Mouse (Mus musculus) kidney, embryonic 16.5 days (tissue): ENCODE results near the gene AA467197. TPM values are rescaled to one million over a fixed set of nuclear protein-coding genes. Genes with fewer than 3 reads are reported as not detected.

Experiments used
- ATAC-seq: fragments of 200-750 bp; cut with Nextera tagmentation; 2 replicates; pipeline ENCODE4 v1.8.0; 2017; ENCODE audit warnings: moderate TSS enrichment; ENCODE audit not compliant: low FRiP score, low TSS enrichment
- H3K27ac ChIP-seq: fragments of 300-500 bp; sonication (generic); 2 replicates; pipeline ENCODE4 v1.5.1; 2014; ENCODE audit warnings: low read length
- H3K27me3 ChIP-seq: fragments of 300-500 bp; sonication (generic); 2 replicates; pipeline ENCODE4 v1.6.1; 2014; ENCODE audit warnings: low read length, control low read depth, mixed read lengths; ENCODE audit not compliant: insufficient read depth
- H3K36me3 ChIP-seq: fragments of 300-500 bp; sonication (generic); 2 replicates; pipeline ENCODE4 v1.6.1; 2014; ENCODE audit warnings: low read length, control low read depth, mixed read lengths; ENCODE audit not compliant: insufficient read depth
- H3K4me1 ChIP-seq: fragments of 300-500 bp; sonication (generic); 2 replicates; pipeline ENCODE4 v1.6.1; 2014; ENCODE audit warnings: low read length, control low read depth, mixed read lengths; ENCODE audit not compliant: insufficient read depth
- H3K4me2 ChIP-seq: fragments of 300-500 bp; sonication (generic); replicated peaks from 2 replicates; pipeline ENCODE4 v1.6.1; 2014; ENCODE audit warnings: low read depth, low read length
- H3K4me3 ChIP-seq: fragments of 300-500 bp; sonication (generic); 2 replicates; pipeline ENCODE4 v1.5.1; 2014; ENCODE audit warnings: mild to moderate bottlenecking, low read length
- H3K9ac ChIP-seq: fragments of 300-500 bp; sonication (generic); replicated peaks from 2 replicates; pipeline ENCODE4 v1.6.1; 2014; ENCODE audit warnings: low read length
- H3K9me3 ChIP-seq: fragments of 300-500 bp; sonication (generic); 2 replicates; pipeline ENCODE4 v1.6.1; 2016; ENCODE audit warnings: low read length, control low read depth
- WGBS: fragments of 180-500 bp; shearing (Covaris S2); extraction: QIAGEN DNeasy Blood & Tissue Kit; methylation state at CpG from one replicate; pipeline ENCODE4 v1.1.7; 2014; 5-methylcytosine and 5-hydroxymethylcytosine counted together
- microRNA counts: library from miRNA; unstranded; fragments of <30 nt; microRNA quantifications from one replicate; lab custom pipeline; 2016
- microRNA-seq: library from miRNA; unstranded; fragments of <30 nt; microRNA quantifications from one replicate; pipeline ENCODE4, GENCODE M21; 2016
- polyA plus RNA-seq: library from polyadenylated mRNA; unstranded; fragments of >200 nt; fragmentation: Nextera tagmentation; extraction: Ambion mirVana; gene quantifications from 2 replicates; pipeline ENCODE4 v1.2.1, GENCODE M21; 2015

AA467197 gene
- polyA plus RNA-seq, 1 experiment from 2014 or later, result not detected

- no peaks in the 10 kb centered on the region for H3K36me3 ChIP-seq
- H3K4me2 ChIP-seq, result no peak overlapping the region
- H3K4me1 ChIP-seq, result no peaks in the 10 kb centered on the region
- peaks cover 10% of the 10 kb centered on the region for H3K9me3 ChIP-seq
- no peak overlapping the region for H3K9ac ChIP-seq
- no peak overlapping the region for H3K4me3 ChIP-seq
- H3K27ac ChIP-seq, result no peak overlapping the region
- no peak for ATAC-seq
- no peaks in the 10 kb centered on the region for H3K27me3 ChIP-seq
- 88% methylated on average over 1 of the region's 1 CpGs for WGBS
These were observed 46.9 kb downstream of the AA467197 start for GRCm38 (mm10) chr2:122683641-122684040.

DNA sequence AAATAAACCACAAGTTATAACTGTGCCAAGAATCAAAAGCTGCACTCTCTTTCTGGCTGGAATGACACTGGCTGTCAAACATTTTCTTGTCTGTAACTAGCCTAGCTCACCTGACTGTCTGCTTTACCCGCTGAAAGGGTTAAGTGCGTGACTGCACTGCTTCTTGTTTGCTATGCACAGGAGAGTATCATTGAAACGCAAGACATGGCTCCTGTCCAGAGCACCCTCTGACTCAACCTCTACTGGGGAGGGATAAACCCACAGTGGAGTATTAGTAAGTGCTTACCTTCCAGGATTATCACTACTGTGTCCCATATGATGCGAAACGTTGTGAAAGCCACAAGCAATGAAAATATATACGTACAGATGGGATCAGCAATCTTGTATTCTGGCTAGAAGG, 49.9 kb downstream of the AA467197 start:
- H3K4me3 ChIP-seq, result no peak overlapping the region
- no peak overlapping the region for H3K4me2 ChIP-seq
- H3K9ac ChIP-seq, result no peak overlapping the region
- H3K9me3 ChIP-seq, result peaks cover 6% of the 10 kb centered on the region
- no peaks in the 10 kb centered on the region for H3K36me3 ChIP-seq
- H3K27ac ChIP-seq, result no peak overlapping the region
- H3K4me1 ChIP-seq, result no peaks in the 10 kb centered on the region
- no peak for ATAC-seq
- H3K27me3 ChIP-seq, result no peaks in the 10 kb centered on the region
- 78% methylated on average over 6 of the region's 6 CpGs for WGBS

MicroRNA genes within 50 kb of the gene (microRNA counts, 519-probe panel; counts per million panel counts)
- 104 counts per million, percentile 35 among the panel's probes with 10 or more counts for microRNA mmu-miR-147 (lab: Ali Mortazavi, UCI)

Small RNAs within 50 kb of the gene (microRNA-seq; reads per million reads assigned to microRNA genes)
- 5.5 reads per million, percentile 23 among the genes with 10 or more reads in this experiment for gene Mir147

Other genes starting within 250 kb of the AA467197 start
- gene Slc28a2, start 210.5 kb upstream of the AA467197 start, polyA plus RNA-seq, result 0.60 TPM in 2 replicates
- 0.07 and 0.08 TPM in 2 replicates for gene Gm14085, start 152.0 kb upstream of the AA467197 start, polyA plus RNA-seq
- 83.1 and 98.7 TPM in 2 replicates for gene Gatm, start 25.7 kb upstream of the AA467197 start, polyA plus RNA-seq
- 6.2 and 6.4 TPM in 2 replicates for gene Slc30a4, start 65.7 kb downstream of the AA467197 start, polyA plus RNA-seq
- gene Bloc1s6, start 101.5 kb downstream of the AA467197 start, polyA plus RNA-seq, result 59.4 and 63.5 TPM in 2 replicates
- 19.9 and 27.0 TPM in 2 replicates for gene Sqor, start 128.3 kb downstream of the AA467197 start, polyA plus RNA-seq